ENCODE assay signal across 2 mouse cellular contexts in genomic region chr15:79909006-79909405, GRCm38 (mm10).
DNase-seq lines count a peak whose midpoint lies in the region.

No protein-coding gene starts in this region.

- peak; percentile 62 for DNase-seq in ES-CJ7 (ENCODE audit: low read depth, low spot score)
- peak; percentile 65 for DNase-seq in R1 (ENCODE audit: low read depth, low spot score)
